Mouse (Mus musculus) ovary, postnatal 36 days (tissue): ENCODE measurements around the gene Afm.

ENCODE experiments used
- DNase-seq: peaks from one replicate; pipeline ENCODE4 v3.0.0; 2022; ENCODE audit warnings: low spot score, mixed read lengths

The Afm gene

DNA sequence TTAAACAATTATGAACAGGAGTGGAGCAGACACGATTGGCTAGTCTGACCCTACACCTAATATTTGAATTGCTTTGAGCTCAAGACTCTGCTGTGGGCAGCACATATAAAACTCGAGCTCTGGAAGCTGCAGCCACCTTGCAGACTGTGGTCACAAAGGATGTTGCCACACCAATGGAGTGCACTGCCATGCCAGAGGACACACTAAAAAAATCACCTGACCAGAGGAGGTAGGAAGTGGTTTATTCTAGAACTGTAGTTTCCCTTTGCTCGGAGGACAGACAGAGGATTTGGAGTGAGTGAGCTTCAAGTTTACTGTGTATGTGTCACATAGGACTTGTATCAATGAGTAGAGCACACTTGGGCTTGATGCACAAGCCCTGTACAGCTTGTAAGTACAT is 37.3 kb downstream of the Afm start:
- DNase-seq: no peak

DNA sequence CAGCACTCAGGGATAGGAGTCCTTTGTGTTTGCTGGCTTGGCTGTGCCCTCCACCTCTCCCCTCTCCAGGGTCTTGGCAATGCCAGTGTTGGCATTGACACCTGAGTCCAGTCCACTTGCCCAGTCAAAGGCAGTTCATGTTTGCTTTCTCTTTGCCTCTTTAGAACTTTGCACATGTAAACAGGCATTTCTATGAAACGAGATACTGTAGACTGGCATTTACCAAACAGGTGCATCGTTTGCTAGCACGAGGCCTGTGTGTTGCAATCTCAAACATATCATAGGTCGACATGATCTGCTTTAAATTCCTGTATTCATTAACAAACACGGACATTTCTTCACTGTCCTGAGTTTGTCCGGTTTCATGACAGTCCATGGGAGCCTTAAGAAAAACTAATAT is 42.0 kb downstream of the Afm start, which contains the start of gene 5830473C10Rik:
Gene 5830473C10Rik (plus strand): TSS at position 365 of the 400 bp plus-strand sequence.
- no peak for DNase-seq

DNA sequence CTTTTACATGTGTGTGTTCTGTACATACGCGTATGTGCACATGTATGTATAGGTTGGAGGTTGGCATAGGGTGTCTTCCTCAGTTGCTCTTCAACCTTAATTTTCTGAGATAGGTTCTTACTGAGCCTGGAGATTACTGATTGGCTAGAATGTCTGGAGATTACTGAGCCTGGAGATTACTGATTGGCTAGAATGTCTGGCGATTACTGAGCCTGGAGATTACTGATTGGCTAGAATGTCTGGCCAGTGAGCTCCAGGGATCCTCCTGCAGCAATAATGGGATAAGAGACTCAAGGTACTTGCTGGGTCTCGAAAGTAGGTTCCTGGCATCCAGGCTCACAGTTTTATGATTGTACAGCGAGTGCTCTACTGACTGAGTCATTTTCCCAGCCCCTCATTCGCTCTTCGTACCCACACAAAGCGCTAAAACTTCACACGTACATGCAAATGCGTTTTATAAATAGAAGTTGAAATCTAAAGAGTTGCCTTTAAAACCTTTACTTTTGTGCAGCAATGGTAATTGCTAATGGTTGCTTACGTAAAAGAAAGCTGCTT is 43.1 kb downstream of the Afm start:
- DNase-seq: no peak

DNA sequence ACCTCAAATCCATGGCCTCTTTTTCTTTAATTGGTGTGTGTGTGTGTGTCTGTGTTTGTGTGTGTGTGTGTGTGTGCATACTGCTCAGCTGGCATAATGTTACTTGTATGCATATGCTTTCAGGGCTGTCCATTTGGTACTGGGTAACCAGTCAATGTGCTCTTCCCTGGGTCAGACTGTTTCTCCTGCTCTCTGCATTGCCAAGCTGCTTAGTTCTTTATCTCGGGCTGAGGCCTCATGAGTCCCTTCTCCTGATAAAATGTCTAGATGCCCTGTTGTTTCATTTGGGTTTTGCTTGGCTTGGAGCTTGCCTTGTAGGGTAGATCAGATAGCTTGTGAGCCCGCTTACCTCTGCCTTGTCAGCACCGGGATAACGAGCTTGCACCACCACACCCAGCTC is 44.1 kb downstream of the Afm start:
- DNase-seq: no peak

DNA sequence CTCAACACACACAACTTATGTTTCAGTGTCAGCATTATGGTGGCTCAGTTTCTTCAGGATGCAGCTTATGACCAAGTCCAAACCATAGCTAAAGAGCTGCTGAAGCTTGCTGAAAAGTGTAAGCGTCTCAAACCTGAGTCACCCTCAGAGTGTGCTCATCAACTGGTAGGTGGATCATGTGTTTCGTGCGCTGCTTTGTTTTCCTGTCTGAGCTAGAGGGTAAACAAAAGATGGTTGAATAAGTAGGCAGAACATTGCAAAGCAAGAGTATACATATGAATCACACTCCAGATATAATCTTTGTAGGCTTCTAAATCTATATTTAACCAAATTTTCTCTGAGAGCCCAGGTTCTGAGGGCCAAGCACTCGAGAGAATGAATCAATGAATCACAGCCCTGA is 45.4 kb downstream of the Afm start:
- no peak for DNase-seq

DNA sequence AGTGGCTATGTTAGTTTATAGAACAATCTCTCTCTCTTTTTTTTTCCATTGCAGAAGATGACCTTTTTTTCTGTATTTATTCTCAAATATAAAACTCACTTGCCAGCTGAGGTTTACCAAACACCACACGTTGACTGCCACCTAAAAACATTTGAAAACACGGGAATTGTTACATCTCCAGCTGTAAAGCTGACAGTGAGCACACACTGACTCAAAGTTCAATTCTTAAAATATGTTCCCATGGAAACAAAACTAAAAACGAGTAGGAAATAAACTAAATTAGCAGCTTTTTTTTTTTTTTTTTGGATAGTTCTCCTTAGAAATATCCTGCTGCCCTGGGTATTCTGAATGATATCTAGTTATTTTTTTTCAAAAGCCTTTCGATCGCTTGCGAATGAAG is 46.5 kb downstream of the Afm start:
- no peak for DNase-seq

DNA sequence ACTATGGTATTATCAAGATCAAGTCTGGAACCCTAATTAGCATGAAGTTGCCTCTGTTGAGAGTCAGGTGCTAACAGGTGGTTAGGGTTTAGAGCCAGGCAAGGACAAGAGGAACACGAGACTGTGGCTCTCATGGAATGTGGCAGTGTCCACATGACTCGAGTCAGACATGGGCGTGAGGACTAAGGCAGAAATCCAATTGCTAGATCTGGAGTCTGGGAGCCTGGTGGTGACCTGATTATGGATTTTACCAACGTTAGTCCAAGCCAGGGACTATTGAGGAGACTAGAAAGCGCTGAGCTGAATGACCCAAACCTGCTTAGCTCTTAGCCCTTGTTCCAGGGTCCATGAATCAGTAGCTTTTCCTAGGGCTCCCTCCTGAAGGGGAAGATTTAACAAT is 49.1 kb downstream of the Afm start:
- no peak for DNase-seq

DNA sequence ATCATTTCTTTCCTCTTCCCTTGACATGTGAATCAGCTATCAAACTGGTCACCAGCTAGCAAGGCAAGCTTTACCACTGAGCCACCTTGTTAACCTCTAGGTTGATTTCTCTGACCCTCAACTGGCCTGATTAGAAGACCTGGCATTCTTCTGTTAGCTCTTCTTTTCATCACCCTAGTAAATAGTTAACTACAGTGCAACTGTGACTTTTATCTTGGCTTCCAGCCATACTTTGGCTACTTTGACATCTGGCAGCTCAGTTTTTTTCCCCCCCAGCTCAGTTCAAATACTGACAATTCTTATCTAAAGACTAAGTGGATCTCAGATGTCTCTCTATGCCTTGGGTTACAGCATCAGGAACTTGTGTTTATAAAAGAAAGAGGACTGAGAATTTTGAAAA is 49.6 kb downstream of the Afm start:
- no peak for DNase-seq

DNA sequence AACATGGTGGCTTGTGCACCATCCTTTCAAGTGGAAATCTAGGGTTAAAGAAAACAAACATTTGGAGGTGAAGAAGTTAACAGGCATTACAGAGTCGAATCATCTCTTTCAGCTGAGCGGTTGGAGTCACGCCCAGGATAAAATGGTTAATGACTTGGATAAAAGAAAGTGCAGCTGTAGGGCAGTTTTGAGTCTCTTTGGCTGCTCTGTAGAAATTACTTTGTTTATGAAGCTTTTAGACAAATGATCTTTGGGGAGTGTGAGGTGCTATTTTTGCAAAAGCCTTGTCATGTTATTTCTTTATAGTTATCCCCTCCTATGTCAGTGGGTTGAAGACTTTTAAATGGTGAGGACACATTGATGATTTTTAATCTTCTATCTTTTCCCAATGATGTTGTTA is 52.5 kb downstream of the Afm start:
- DNase-seq: no peak

DNA sequence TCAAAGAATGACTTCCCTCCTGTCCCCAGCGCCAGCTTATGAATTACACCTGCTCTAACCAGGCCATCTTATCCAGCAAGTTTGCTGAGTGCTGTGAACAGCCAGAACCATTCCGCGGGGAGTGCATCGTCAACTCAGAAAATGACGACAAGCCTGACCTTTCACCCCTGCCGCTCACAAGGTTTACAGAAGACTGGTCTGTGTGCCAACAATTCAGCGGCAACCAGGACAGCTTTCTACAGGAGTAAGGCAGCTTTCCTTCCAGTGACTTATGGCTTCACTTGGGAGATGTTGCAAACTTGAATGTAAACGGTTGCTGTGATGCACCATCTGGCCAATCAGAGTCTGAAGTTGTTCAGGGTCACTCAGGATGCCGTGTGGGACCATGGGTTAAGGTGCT is 59.0 kb downstream of the Afm start:
- DNase-seq: no peak

DNA sequence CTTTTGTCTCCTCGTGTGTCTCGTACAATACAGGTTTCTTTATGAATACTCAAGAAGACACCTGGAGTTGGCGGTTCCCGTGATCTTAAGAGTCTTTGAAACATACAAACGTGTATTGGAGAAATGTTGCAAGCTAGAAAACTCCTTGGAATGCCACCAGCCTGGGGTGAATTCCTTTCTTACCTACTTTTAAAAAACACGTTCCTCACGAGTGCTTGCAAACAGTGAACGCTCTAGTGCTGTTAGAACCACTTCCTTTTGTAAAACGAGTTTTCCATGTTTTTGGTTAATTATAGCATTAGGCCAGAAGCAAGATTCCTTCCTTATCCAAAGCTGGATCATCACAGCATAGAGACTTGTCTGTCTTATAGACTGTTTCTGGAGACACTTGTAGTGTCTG is 60.8 kb downstream of the Afm start:
- no peak for DNase-seq

DNA sequence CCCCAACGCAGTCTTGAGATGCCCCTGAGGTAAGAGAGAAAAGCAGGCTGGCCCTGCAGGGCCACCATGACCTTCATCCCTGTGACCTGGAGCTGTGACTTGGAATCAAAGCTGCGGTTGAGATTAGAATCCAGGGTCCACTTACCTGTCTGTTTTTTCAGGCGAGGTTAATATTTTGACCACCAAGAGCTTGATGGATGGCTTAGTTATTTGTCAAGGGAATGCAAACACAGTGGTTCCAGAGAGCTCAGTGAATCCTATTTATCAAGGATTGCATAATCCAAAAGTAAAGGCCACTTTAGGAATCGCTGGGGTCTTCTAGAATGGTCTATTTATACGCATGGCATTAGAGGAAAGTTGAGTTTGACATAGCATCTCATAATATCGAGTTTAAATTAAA is 63.4 kb downstream of the Afm start:
- DNase-seq: no peak

DNA sequence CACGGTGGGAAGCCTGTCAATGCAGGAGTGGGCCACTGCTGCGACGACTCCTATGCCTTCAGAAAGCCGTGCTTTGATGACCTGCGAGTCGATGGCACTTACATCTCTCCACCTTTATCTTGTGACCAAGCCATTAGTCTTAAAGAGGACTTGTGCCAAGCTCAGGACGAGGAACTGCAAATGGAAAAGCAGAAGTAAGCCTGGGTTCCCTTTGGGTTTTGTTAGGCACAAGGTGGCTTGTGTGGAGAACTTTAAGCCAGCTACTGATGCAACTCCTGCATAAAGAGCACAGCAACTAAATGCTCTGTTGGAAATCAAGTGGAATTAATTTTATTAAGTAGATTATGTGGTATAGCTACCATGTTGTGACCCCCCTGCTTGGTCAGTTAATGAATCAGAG is 66.1 kb downstream of the Afm start:
- no peak for DNase-seq

DNA sequence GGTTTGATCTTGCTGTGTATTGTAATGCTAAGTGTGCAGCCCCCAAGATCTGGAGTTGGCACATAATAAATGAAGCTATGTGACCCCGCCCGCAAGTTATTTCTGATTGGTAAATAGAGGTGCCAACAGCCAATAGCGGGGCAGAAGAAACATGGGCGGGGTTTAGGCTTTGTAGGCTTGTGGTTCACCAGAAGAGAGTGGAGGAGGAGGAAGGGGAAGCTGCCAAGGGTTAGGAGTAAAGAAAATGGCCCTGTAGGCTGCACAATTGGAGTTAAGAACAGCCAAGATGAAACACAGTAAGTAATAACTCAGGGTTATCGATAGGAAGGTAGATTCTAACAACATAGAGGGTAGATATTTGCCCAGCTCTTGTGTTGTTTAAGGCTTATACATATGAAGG is 67.8 kb downstream of the Afm start:
- no peak for DNase-seq

DNA sequence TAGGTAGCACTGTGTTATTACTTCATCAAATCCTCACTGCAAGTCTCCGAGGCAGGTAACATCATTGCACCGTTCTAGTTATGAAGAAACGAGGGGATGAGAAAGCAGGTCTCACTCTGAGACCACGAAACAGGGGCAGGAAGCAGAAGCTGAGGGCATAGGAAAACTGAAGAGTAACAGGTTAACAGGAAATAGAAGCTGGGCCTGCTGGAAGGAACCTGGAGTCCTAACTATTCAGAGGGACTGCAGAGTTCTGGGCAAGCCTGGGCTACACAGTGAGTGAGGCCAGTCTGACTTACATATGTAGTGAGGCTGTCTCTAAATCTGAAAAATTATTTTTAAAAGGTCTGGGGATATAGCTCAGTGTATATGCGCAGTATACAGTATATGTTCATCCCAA is 69.4 kb downstream of the Afm start:
- no peak for DNase-seq

DNA sequence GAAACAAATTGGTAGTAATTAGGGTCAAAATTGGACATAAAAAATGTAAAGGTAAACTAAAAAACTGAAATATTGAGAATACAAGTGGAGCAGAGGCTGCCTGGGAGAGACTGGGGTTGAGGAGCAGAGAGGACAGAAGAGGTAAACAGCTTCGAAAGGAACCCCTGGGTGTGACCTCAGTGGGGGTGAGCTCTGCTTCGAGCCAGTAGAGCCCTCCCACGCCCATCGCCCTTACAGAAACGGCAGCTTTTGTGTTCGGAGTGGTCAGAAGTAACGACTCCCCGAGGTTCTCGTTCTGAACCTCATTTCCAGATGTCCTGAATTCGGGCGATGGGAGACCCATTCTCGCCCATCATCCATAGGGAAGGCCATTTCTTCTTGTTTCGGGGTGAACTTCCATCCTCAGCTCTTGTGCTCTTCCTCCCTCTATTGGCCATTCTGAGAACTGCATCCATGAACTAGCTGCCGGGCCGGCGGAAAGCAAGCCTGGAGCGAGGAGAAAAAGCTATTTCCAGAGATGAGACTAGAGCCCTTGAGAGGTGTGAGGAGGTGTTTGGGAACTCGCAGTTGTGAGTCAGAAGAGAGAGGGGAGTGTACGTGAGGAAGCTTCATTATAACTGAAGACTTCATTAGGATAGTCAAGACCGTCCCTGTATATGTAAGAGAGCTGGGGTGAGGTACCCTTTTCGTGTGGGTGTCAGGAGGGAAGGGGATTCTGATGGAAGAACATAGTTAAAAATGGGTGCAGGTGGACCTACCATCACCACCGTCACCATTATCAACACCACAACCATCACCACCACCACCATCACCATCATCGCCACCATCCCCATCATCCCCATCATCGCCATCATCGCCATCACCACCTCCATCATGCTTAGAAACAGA is 70.2 kb downstream of the Afm start:
- peak; percentile 51 for DNase-seq

DNA sequence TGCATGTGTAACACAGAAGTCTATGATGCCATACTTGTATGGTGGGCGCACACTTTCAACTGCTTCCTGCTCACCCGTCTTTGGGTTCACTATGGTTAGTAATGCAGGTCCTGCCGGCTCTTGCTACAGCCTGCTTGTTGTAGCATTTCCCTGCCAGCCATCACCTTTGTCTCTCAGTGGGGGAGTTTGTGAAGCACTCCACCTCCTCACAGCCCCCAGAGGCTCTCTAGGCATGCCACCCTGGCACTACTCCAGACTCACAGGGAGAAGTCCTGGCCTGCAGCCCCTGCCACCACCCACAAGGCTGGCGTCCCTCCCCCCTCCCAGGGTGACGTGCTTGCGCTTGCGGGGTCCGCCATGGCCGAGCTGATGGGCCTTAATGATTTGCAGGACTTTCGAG is 71.9 kb downstream of the Afm start:
- DNase-seq: no peak

DNA sequence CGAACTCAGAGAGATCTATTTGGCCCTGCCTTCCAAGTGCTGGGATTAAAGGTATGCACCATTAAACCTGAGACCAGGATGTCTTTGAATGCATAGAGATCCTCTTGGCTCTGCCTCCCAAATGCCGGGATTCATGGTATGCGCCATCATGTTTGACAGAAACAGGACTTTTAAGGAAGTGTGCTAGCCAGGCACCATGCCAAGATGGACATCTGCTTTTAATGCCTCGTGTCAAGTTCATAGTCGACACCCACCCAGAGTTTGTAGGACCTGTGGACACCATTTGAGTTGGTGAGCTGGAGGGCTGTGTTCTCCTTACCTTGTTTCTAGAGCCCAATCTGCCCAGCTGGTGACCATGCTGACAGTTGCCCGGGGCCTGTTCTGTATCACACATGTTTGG is 73.2 kb downstream of the Afm start:
- DNase-seq: no peak

DNA sequence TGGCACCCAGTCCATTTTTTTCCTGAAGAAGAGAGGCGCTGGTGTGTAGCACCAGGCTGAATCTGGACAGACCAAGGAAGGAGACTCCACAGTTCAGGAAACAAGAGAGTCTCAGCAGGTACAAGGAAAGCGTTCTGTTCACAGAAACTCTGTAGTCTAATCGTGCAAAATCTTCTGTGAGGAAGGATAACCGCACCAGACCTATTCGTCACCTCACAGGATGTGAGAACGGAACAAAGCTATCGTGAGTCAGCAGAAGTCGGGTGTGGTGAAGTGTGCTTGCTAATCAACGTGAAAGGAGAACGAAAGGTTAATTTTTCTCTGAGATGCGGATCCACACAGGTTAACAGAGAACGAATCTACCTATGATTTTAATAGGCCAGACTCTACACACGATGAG is 76.2 kb downstream of the Afm start:
- DNase-seq: no peak

DNA sequence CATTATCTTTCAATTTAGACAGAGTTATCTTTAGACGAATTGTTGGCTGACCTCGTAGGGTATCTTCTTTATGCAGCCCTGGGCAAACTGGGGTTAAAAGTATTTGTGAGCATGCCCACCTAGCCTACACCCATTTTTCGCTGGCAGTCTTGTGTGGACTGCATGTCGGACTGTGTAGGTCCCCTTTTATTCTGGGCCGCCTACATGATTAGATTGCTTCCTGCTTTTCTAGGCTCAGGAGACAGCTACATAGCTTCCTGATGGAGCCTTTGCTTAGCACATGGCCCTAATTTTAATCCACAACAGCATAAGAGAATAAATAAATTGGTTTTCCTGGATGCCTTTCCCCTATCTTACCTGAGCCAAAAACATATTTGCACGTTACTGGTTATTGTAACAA is 77.4 kb downstream of the Afm start:
- no peak for DNase-seq

DNA sequence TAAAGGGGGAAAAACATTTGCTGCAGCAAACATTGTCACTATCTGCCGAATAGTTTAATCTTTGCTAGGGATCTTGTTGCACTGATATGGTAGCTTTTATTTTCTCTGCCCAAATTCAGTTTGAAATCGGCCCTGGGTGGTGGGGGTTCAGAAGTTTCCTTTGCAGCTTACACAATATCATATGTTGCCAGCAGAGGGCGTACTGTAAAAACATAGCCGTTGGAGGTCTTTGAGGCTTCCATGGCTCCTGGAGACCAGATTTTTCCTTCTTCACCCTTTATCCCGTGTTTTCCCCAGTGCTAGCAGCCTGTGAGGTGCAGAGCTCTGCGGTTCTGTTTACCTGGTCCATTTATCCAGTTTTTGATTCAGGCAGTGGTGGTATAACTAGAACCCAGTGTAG is 82.7 kb downstream of the Afm start:
- no peak for DNase-seq
